Mouse (Mus musculus) ES-Bruce4 (cell line): ENCODE measurements at regions not wholly inside any gene's neighbourhood (a gene's known extent, or its start where the extent isn't known, plus 50 kb on each side); places are given as distances from the start of the nearest gene placed in this dataset.

Source experiments
- CTCF ChIP-seq: IDR thresholded peaks from one replicate; pipeline ENCODE4 v1.8.1; 2011; ENCODE audit warnings: low read depth, low read length
- EP300 ChIP-seq: IDR thresholded peaks from 2 replicates; pipeline ENCODE4 v1.6.1; 2011; ENCODE audit warnings: low read depth, low read length; ENCODE audit not compliant: insufficient read depth
- POLR2A ChIP-seq: IDR thresholded peaks from one replicate; pipeline ENCODE4 v1.8.1; 2011; ENCODE audit warnings: low read length; ENCODE audit not compliant: insufficient read depth

DNA sequence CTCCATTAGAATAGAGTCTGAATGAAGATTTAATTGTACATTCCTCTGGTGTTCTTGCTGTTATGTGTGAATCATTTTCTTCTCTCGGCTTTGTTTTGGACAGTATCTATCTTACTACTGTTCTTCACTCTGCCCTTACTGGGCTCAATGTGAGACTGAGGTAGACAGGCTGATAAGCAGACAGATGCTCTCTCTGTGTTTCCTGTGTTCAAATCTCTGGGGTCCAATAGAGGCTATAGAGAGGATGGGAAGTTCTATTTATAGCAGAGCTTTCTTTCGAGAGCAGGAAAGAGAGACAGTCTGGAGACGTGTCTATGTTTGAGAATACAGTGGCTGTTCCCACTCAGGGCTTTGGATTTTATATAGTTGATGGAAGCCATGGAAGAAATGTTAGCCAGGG lies 140.5 kb upstream of the Tet2 start:
- TF ChIP-seq EP300 (no peak), POLR2A (no peak), CTCF (no peak)
